Mouse (Mus musculus) adrenal gland, adult 2 months (tissue): ENCODE results near the gene Chst1. TPM values are rescaled to one million over a fixed set of nuclear protein-coding genes. Genes with fewer than 3 reads are reported as not detected.
A peak's percentile ranks its signal among the peaks of the same experiment; 100 is the strongest.

Experiments used
- DNase-seq: peaks from one replicate; pipeline ENCODE4 v3.0.0; 2021
- long read RNA-seq: library from polyadenylated mRNA; stranded (forward); transcript quantifications from one replicate; pipeline ENCODE4 v2.0.0, GENCODE M21; 2021
- polyA plus RNA-seq: library from polyadenylated mRNA; depleted of rRNA; stranded (reverse); fragments of >200 nt; gene quantifications from 2 replicates; pipeline ENCODE4 v1.2.3, GENCODE M21; 2012; rRNA removed
- total RNA-seq, 2 experiments: library from RNA; stranded (reverse); gene quantifications; 2 replicates each; pipeline ENCODE4 v1.2.3; 2021

Gene Chst1
- 10 to 100 TPM; 15.3 to 18.8 TPM for total RNA-seq
- polyA plus RNA-seq = 22.8 and 40.7 TPM in 2 replicates
- long read RNA-seq, transcript Chst1-201 (3 exons, 2,680 nt) = major isoform, 25 of 28 reads
- long read RNA-seq, partial matches to known transcripts = 2 of 28 reads
- long read RNA-seq, other reads (novel, unspliced or antisense) = 1 of 28 reads

- DNase-seq = peak; percentile 70
Observed at GRCm38 (mm10) chr2:92599487-92600347, at the start of gene Chst1. TSS of gene Chst1 (plus strand) at chr2:92599707.

DNA sequence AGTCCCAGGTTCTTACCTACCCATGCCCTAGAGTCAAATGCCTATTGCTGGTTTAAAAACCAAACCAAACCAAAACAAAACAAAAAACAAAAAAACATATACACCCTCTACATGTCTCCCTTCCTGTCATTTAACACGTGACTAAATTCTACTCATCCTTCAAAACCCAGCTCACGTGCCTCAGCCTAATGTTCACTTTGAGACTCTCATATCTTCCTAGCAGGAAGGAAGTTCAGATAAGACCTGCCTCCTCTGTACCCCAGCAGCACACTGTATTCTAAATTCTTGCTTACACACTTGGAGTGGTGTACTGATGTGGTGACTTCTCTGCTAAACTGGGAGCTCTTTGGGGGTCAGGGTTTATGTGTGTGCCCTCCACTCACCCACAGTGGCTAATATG lies 49.5 kb upstream of the Chst1 start:
- no peak for DNase-seq

DNA sequence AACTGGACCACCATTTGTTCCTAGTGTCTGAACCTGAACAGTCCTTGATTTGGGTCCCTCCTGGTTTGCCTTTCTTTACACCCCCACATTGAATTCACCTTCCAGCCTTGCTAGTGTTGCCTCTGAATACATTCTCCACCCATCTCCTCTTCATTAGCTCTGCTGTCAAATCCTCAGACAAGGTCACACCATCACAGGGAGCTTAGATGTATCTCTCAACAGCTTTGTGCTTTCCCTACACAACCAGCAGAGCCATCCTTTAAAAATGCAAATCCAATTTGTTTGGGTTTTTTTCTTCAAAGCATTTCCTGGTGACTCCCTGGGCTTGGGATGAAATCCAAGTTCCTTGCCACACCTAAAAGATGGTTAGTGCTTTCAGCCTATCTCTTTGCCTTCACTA lies 45.0 kb upstream of the Chst1 start:
- DNase-seq = no peak

- no peak for DNase-seq
Observed at GRCm38 (mm10) chr2:92562930-92563329, 36.6 kb upstream of the Chst1 start.

DNA sequence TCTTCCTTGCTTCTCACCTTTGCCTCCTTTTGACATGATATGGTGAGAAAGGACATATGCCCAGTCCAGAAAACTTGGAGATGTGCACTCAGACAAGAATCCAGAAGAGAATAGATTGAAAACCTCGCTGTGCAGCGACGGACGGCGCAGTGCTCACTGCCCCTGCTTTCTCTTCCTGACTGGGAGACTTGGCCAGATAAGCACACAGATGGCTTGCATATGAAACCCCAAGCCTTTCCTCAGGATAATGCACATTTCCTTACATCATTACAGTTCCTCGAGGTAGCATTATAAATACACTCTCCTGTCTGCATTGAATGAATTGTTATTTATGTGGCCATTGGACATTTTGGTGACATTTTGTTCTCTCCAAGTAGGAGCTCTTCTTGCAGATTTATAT lies 28.9 kb upstream of the Chst1 start:
- no peak for DNase-seq

- DNase-seq = no peak
Observed at GRCm38 (mm10) chr2:92577824-92578223, 21.7 kb upstream of the Chst1 start.

- DNase-seq = no peak
Observed at GRCm38 (mm10) chr2:92581302-92581701, 18.2 kb upstream of the Chst1 start.

- no peak for DNase-seq
Observed at GRCm38 (mm10) chr2:92582596-92582995, 16.9 kb upstream of the Chst1 start.

GRCm38 (mm10) chr2:92587806-92588205 lies 11.7 kb upstream of the Chst1 start:
- DNase-seq = peak; percentile 52

DNA sequence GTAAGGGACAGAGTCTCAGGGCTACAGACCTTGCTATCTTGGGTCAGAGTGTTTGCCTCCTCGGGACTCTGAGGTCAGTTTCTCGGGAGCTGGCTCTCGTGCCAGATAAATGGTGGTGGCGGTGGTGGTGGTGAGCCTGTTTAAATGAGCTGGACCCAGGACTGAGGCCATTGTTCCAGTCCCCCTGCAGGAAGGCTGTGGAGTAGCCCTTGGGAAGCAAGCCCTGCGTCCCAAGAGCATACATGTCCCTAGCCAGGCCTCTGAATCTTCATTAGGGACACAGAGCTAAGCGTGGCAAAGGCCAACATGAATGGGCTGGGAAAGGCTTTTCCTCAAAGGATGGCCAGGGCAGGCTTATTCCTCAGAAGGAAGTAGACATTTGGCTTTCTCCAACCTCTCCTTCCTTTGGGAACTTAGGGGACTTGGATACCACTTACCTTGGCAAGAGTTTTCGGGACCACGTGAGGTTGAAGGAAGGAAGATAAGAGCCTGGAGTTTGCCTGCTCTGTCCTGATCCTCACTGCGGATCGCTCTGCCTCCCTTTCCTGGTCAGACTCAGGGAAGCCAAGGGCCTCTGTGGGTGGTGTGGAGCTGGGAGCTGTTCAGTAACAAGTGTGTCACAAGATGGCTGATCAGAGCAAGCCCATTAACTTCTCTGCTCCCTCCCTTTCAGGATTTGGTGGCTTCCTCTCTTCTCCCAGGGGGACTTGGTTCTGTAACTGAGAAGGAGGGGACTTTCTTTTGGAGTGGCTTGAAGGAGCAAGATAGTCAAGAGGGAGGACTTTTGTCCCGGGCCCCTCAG lies 4.4 kb upstream of the Chst1 start:
- no peak for DNase-seq

GRCm38 (mm10) chr2:92597291-92597690 lies 2.2 kb upstream of the Chst1 start:
- no peak for DNase-seq

GRCm38 (mm10) chr2:92598941-92599486 lies 493 bp upstream of the Chst1 start:
- DNase-seq = no peak

DNA sequence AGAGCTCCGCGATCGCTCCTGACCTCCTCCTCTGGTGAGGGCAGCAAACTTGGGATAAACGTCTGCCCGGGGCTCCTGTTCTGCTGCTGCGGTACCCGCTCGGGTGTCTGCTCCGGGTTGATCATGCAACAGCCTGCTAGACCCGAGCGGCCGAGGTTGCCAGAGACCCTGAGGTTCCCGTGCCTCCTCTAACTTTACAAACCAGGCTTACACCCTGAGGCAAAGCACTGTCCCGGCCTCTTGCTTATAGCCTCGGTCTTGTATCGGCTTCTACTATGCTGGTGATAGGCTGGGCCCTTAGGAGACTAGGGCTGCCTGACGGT lies 802 bp downstream of the Chst1 start:
- no peak for DNase-seq

DNA sequence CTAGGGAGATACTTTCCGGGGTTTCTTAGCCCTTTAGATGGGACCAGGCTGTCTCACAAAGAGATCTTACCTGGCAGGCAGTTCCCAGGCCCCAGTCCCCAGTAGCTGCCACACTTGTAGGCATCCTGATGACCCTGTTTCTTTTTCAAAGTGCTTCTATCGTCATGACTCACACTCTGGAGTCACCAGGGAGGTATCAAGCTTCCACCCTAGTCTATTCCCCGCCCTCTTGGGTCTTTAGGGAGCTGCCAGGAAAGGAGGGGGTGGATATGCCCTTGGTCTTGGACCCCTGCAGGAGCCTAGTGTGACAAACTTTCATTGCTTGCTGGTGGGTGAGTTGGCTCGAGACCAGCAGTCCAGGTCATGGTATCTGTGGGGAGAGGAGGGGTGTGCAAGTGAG lies 1.7 kb downstream of the Chst1 start:
- DNase-seq = no peak

DNA sequence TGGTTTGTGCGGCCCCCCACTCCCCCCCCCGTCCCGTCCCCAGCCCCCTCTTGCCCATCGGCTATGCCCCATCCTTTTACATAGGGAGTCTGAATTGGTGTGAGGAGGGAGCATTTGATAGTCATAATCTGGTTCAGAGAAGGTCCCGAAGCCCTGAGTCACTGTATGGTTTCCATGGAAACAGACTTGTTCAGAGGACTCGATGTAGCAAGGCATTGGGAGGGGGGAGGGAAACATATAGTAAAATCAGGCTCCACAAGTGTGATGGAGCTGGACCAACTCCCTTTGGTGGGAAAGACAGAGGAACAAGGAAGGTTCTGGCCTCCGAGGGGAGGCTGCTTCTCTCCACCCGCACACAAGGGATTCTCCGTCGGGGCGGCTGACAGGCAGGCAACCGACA lies 2.6 kb downstream of the Chst1 start:
- no peak for DNase-seq

DNA sequence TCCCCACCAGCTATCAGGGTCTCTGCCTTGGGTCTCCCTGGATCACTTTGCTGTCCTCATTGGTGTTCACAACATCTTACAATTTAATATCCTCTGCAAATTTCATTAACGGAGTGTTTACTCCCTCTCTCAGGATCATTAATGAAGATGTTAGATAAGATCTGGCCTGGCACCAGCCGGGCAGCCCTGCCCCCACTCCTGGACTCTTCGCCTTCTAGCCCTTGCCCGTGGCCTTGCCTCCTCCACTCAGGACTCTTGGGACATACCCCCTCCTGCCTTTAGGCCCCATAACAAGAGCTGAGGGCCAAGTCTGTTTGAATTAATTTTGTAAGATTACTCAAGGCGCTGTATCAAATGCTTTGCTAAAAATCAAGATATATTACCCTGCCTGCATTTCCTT lies 4.1 kb downstream of the Chst1 start:
- DNase-seq = no peak

DNA sequence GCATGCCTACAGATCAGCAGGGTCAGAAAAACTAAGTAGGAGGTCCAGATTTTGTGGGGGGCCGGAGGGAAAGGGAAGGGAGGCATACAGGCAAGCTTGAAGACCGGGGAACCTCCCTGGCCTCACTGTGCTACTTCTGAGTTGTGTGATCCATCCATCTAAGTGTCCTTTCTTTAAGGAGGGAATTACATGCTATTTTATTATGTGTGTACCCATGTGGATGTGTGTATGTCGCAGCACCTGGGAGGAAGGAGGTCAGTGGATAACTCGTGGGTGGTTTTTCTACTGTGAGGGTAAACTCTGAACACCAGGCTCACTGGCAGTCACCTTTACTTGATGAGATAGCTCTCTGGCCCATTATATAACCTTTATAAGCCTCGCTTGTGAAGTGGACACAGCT lies 5.1 kb downstream of the Chst1 start:
- DNase-seq = no peak

DNA sequence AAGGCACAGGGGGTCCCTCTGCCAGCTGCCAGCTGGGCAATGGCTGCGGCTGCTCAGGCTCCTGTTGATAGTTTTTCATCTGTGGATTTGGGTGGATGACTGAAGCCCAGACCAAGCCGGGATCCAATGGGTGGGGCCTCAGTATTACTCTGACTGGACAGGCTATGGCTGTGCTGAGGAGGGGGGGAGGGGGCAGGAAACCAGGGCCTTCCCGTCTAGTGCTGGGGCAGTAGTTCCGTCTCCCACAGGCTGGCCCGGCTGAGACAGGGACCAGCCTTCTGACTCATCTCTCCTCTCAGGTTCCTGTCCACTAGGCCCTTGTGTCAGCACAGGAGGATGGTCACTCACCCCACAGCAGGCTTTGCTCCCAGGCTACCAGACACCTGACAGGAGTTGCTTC lies 6.5 kb downstream of the Chst1 start:
- DNase-seq = no peak

DNA sequence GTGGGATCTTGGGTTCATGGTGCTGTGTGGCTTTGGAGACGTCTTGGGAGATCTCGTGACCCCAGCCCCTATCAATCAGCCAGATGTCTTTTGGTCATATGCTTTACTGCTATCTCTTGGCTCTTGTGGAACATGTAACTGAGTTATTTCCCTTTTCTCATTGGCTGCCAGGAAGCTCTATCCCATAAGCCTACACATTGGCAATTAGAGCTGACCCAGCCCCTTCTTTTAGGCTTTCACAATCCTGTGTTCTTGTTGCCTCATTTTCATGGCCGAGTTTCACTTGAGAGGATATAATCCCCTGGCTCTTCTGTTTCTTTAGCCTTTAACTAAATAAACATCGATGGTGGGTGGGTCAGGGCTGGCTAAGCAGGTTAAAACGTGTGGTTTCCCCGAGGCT lies 7.6 kb downstream of the Chst1 start:
- DNase-seq = no peak

DNA sequence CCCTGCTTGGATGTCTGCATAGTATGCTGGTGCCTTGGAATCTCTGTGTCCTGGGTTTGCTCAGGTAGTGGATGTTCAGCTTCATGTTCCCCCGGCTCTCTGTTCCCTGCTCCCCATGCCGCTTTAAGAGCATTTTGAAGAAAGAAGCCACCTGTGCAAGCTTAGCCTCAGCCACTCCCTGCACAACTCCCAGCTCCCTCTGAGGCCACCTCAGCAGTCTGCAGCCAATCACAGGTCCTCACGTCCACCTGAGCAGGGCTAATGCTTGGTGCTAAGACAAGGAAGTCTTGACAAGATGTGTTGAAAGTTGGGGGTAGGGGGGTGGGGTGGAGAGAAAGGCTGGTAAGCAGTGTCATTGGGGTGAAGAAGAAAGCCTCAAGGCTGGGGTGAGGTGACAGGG lies 8.1 kb downstream of the Chst1 start:
- DNase-seq = no peak

DNA sequence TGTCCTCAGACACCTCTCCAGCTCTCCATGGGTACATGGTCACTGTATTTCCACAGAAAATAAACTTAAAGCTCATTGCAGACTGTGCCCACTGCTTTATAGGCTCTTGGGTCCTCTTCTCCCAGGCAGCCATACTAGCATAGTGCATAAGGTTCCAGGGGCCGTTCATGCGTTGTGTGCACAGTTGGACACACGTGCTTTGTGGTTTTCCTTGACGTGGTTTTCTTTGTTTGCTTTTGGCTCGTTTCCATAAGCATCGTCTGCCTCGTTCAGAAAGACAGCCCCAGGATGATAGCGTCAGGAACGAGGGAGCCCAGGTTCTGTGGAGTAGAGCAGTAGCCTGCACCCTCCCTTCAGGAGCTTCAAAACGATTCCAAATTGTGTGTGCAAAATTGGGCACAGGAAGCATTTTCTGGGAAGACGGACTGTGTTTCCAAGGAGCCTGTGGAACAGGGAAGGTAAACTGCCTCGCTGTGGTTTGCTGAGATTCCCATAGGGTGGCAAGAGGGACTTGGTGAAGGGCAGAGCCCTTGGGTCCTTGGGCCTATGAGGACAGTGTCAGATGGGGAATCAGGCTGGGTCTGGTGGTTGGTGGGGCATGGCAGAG lies 8.6 kb downstream of the Chst1 start:
- DNase-seq = no peak

GRCm38 (mm10) chr2:92608810-92609581 lies 9.5 kb downstream of the Chst1 start:
- no peak for DNase-seq
